Mouse (Mus musculus): ENCODE measurements around the gene Cldn14. TPM values are rescaled to one million over a fixed set of nuclear protein-coding genes. Genes with fewer than 3 reads are reported as not detected.

Gene Cldn14
- polyA plus RNA-seq, 1 experiment from 2014 or later = 0.17 TPM

Other genes starting within 250 kb of the Cldn14 start
- 33.4 and 43.7 TPM in 2 replicates for gene Morc3, start 176.7 kb downstream of the Cldn14 start, polyA plus RNA-seq (2016; fragmentation: Nextera tagmentation; extraction: Ambion mirVana)
- 48.4 and 55.1 TPM in 2 replicates for gene Chaf1b, start 124.9 kb downstream of the Cldn14 start, polyA plus RNA-seq (2016; fragmentation: Nextera tagmentation; extraction: Ambion mirVana)
- gene Sim2, start 76.1 kb upstream of the Cldn14 start, polyA plus RNA-seq (2016; fragmentation: Nextera tagmentation; extraction: Ambion mirVana) = 1.6 and 1.8 TPM in 2 replicates